ENCODE assay signal across 12 mouse cellular contexts in genomic region chr12:104174747-104175146, GRCm38 (mm10). TPM values are rescaled to one million over a fixed set of nuclear protein-coding genes. Genes with fewer than 3 reads are reported as not detected.
DNase-seq lines count a peak whose midpoint lies in the region; ATAC-seq and TF ChIP-seq lines count a peak whose summit lies in the region.
"Had no signal": no experiment of that assay in that cellular context is flagged by ENCODE, and none has a peak within 500 bp of the region (broad histone marks: within the 10 kb centered on the region; RNA-seq: fewer than 3 reads in every experiment).

No protein-coding gene starts in this region.

- no peak for ATAC-seq in midbrain, embryonic 13.5 days
- ATAC-seq: hindbrain, postnatal 0 days had no signal

- H3K27ac ChIP-seq in midbrain, embryonic 13.5 days, result no peak overlapping the region
- H3K27ac ChIP-seq: embryonic facial prominence, embryonic 15.5 days; hindbrain, postnatal 0 days; stomach, embryonic 15.5 days had no signal

- DNase-seq in adrenal gland, adult 8-10 months, result peak; percentile 67
- no peak for DNase-seq in adrenal gland, adult 18-20 months (ENCODE audit: low spot score in 2 of 2)
- peak; percentile 20 to 50 for DNase-seq in lung, adult 18-20 months
- no peak for DNase-seq in lung, adult 2 months
- peak; percentile 37 to 41 for DNase-seq in kidney, postnatal 25 days
- DNase-seq in urinary bladder, adult 18-20 months (ENCODE audit: low spot score in 2 of 2), result no peak
- DNase-seq in layer of hippocampus, postnatal 10 days (ENCODE audit: low spot score in 2 of 2), result no peak

- no peak for TF ChIP-seq CTCF in lung, adult 2 months (IDR thresholded peaks at IDR 0.05; ENCODE audit: insufficient read depth, low read length)

- H3K9me3 ChIP-seq in midbrain, embryonic 13.5 days, result no peaks in the 10 kb centered on the region
- H3K9me3 ChIP-seq: embryonic facial prominence, embryonic 15.5 days; stomach, embryonic 15.5 days had no signal

- WGBS in lung, adult 2 months, result 57% methylated on average over 3 of the region's 3 CpGs
- WGBS in midbrain, embryonic 13.5 days, result 85% methylated on average over 3 of the region's 3 CpGs

- H3K36me3 ChIP-seq in midbrain, embryonic 13.5 days, result no peaks in the 10 kb centered on the region
- H3K36me3 ChIP-seq: embryonic facial prominence, embryonic 15.5 days; stomach, embryonic 15.5 days had no signal

- H3K9ac ChIP-seq in midbrain, embryonic 13.5 days (replicated peaks), result no peak overlapping the region
- H3K9ac ChIP-seq: embryonic facial prominence, embryonic 15.5 days; stomach, embryonic 15.5 days had no signal

- H3K4me2 ChIP-seq in midbrain, embryonic 13.5 days (replicated peaks), result no peak overlapping the region
- H3K4me2 ChIP-seq: embryonic facial prominence, embryonic 15.5 days; stomach, embryonic 15.5 days had no signal

- no peaks in the 10 kb centered on the region for H3K4me1 ChIP-seq in lung, adult 2 months (ENCODE audit: control insufficient read depth, insufficient read depth, low read length)
- no peaks in the 10 kb centered on the region for H3K4me1 ChIP-seq in midbrain, embryonic 13.5 days (replicated peaks)
- H3K4me1 ChIP-seq: embryonic facial prominence, embryonic 15.5 days; stomach, embryonic 15.5 days had no signal

- H3K27me3 ChIP-seq in midbrain, embryonic 13.5 days, result no peaks in the 10 kb centered on the region
- H3K27me3 ChIP-seq: embryonic facial prominence, embryonic 15.5 days; stomach, embryonic 15.5 days had no signal

- H3K4me3 ChIP-seq in lung, adult 2 months (replicated peaks; ENCODE audit: extremely low read depth, low read depth, low read length), result no peak overlapping the region
- H3K4me3 ChIP-seq in midbrain, embryonic 13.5 days (replicated peaks), result no peak overlapping the region
- H3K4me3 ChIP-seq: embryonic facial prominence, embryonic 15.5 days; stomach, embryonic 15.5 days had no signal

- TF ChIP-seq POLR2A in lung, adult 2 months (IDR thresholded peaks at IDR 0.05; ENCODE audit: borderline replicate concordance, extremely low read depth, low read depth, low read length), result no peak

RNA-seq across cellular contexts. Expression of gene Serpina3c, which starts 21.1 kb away (rescaled TPM):
- 10 to 100 TPM in 3 of 4 experiments, 1 to 10 TPM in 1; 8.3 to 18.3 (median 13.6) TPM for total RNA-seq in adrenal gland, adult 8-10 months (2022)
- total RNA-seq in adrenal gland, adult 18-20 months (2021), result 10 to 100 TPM; 23.7 to 24.1 TPM
- polyA plus RNA-seq in lung, adult 2 months (2012; rRNA removed), result 7.3 and 12.0 TPM in 2 replicates
- polyA plus RNA-seq in midbrain, embryonic 13.5 days (2015; fragmentation: Nextera tagmentation; extraction: Ambion mirVana), result not detected in 2 replicates
- under 1 TPM; 0.20 to 0.25 TPM for total RNA-seq in layer of hippocampus, postnatal 10 days (2021)
- total RNA-seq: hindbrain, postnatal 0 days; left cerebral cortex, postnatal 10 days had no signal
- polyA plus RNA-seq: stomach, embryonic 15.5 days had no signal

RNA-seq across cellular contexts. Expression of gene Serpina3f, which starts 39.6 kb away (rescaled TPM):
- under 1 TPM in 3 of 4 experiments, not detected in 1; 0.35 to 0.78 (median 0.38) TPM for total RNA-seq in adrenal gland, adult 8-10 months (2022)
- under 1 TPM; 0.48 to 0.60 TPM for total RNA-seq in adrenal gland, adult 18-20 months (2021)
- polyA plus RNA-seq in lung, adult 2 months (2012; rRNA removed), result 1.3 and 2.2 TPM in 2 replicates
- polyA plus RNA-seq in midbrain, embryonic 13.5 days (2015; fragmentation: Nextera tagmentation; extraction: Ambion mirVana), result 0.07 and 0.13 TPM in 2 replicates
- not detected for total RNA-seq in layer of hippocampus, postnatal 10 days (2021)
- total RNA-seq: hindbrain, postnatal 0 days; left cerebral cortex, postnatal 10 days had no signal
- polyA plus RNA-seq: embryonic facial prominence, embryonic 15.5 days had no signal

RNA-seq across cellular contexts. Expression of gene Serpina3b, which starts 47.0 kb away (rescaled TPM):
- total RNA-seq in adrenal gland, adult 8-10 months (2022), result under 1 TPM in 3 of 4 experiments, not detected in 1; 0.15 to 0.40 (median 0.20) TPM
- 1 to 10 TPM in 1 of 2 experiments, under 1 TPM in 1; 0.33 to 2.1 TPM for total RNA-seq in adrenal gland, adult 18-20 months (2021)
- 0.15 TPM in 1 of 2 replicates, not detected in the other for polyA plus RNA-seq in lung, adult 2 months (2012; rRNA removed)
- not detected in 2 replicates for polyA plus RNA-seq in midbrain, embryonic 13.5 days (2015; fragmentation: Nextera tagmentation; extraction: Ambion mirVana)
- total RNA-seq in layer of hippocampus, postnatal 10 days (2021), result not detected
- total RNA-seq: hindbrain, postnatal 0 days; left cerebral cortex, postnatal 10 days had no signal
- polyA plus RNA-seq: embryonic facial prominence, embryonic 15.5 days; hindbrain, postnatal 0 days; stomach, embryonic 15.5 days had no signal

Comparison
In these comparisons a context has a peak if more than half of its experiments do, and no peak if none do; other contexts are left out.
1. DNase-seq: peak in adrenal gland, adult 8-10 months (single experiment), lung, adult 18-20 months (2 of 2) and kidney, postnatal 25 days (2 of 2); none in adrenal gland, adult 18-20 months (0 of 2), lung, adult 2 months (single experiment), urinary bladder, adult 18-20 months (0 of 2) and layer of hippocampus, postnatal 10 days (0 of 2).
2. RNA of gene Serpina3c, which starts 21.1 kb away (total RNA-seq): 23.7 to 24.1 TPM in adrenal gland, adult 18-20 months and 8.3 to 18.3 TPM in adrenal gland, adult 8-10 months; 0.20 to 0.25 TPM in layer of hippocampus, postnatal 10 days; every median in the first group is over 4 times any median in the second.